Comparison of ENCODE assay signal across 20 mouse cellular contexts in the genomic region with DNA sequence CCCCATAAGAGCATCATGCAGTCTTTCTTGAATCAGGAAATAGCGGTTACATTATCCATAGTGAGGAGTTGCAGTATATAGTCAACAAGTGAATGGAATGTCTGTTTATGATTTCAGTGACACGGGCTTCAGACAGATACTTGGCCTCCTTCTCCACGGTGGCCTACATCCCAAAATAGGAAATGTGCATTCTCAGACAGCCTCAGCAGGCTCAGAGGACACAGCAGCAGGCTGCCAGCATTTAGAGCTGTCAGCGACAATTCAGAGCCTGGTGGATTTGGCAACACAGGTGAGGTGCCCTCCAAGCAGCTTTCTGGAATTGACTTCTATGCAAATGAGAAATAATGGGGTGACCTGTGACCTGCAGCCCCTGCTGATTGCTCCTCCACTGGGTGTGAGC.
DNase-seq lines count a peak whose midpoint lies in the region; ATAC-seq lines count a peak whose summit lies in the region.
"Had no signal": no experiment of that assay in that cellular context is flagged by ENCODE, and none has a peak within 500 bp of the region (broad histone marks: within the 10 kb centered on the region; RNA-seq: fewer than 3 reads in every experiment).

No protein-coding gene starts in this region.

- H3K4me2 ChIP-seq in heart, embryonic 13.5 days, result 0 out of 2 replicates have a peak overlapping the region, but pooled peaks have one; percentile 16
- no peak overlapping the region for H3K4me2 ChIP-seq in lung, embryonic 15.5 days
- peak overlapping the region; percentile 26; the same call in 1 of the 2 replicates for H3K4me2 ChIP-seq in heart, embryonic 16.5 days (ENCODE audit: low read depth, low read length)
- H3K4me2 ChIP-seq: limb, embryonic 15.5 days; liver, embryonic 15.5 days; midbrain, embryonic 11.5 days had no signal

- no peaks in the 10 kb centered on the region for H3K9me3 ChIP-seq in heart, embryonic 13.5 days
- no peaks in the 10 kb centered on the region for H3K9me3 ChIP-seq in lung, embryonic 15.5 days
- H3K9me3 ChIP-seq in heart, embryonic 16.5 days (replicated peaks; ENCODE audit: control insufficient read depth, low read length), result no peaks in the 10 kb centered on the region; the same call in 1 of the 2 replicates
- H3K9me3 ChIP-seq: forebrain, embryonic 10.5 days; limb, embryonic 15.5 days; liver, embryonic 15.5 days had no signal

- H3K9ac ChIP-seq in heart, embryonic 13.5 days, result no peak overlapping the region
- H3K9ac ChIP-seq in lung, embryonic 15.5 days, result no peak overlapping the region
- peak overlapping the region; percentile 15; the same call in 1 of the 2 replicates for H3K9ac ChIP-seq in heart, embryonic 16.5 days (ENCODE audit: low read length)
- H3K9ac ChIP-seq: limb, embryonic 15.5 days; liver, embryonic 15.5 days had no signal

- no peak for ATAC-seq in heart, embryonic 13.5 days (ENCODE audit: extremely low read depth, insufficient number of reproducible peaks, low FRiP score, low TSS enrichment)
- ATAC-seq in lung, embryonic 15.5 days (ENCODE audit: borderline replicate concordance, extremely low read depth, low FRiP score, low TSS enrichment), result peak; percentile 28; the same call in 1 of the 2 replicates
- ATAC-seq in heart, embryonic 16.5 days (replicated peaks; ENCODE audit: extremely low read depth, insufficient read depth, low FRiP score), result peak; percentile 87

- H3K4me3 ChIP-seq in heart, embryonic 13.5 days, result no peak overlapping the region
- no peak overlapping the region for H3K4me3 ChIP-seq in lung, embryonic 15.5 days
- no peak overlapping the region for H3K4me3 ChIP-seq in heart, embryonic 16.5 days (ENCODE audit: low read length)
- H3K4me3 ChIP-seq: forebrain, embryonic 10.5 days; limb, embryonic 15.5 days; liver, embryonic 15.5 days had no signal

- peaks cover 47% of the 10 kb centered on the region for H3K36me3 ChIP-seq in heart, embryonic 13.5 days
- H3K36me3 ChIP-seq in lung, embryonic 15.5 days, result peaks cover 20% of the 10 kb centered on the region
- 0 out of 2 replicates have a peak, but pooled peaks cover 2% of the 10 kb centered on the region for H3K36me3 ChIP-seq in heart, embryonic 16.5 days (ENCODE audit: control insufficient read depth, insufficient read depth)
- H3K36me3 ChIP-seq: liver, embryonic 15.5 days had no signal

- peaks cover 15% of the 10 kb centered on the region for H3K4me1 ChIP-seq in heart, embryonic 13.5 days
- H3K4me1 ChIP-seq in lung, embryonic 15.5 days, result peaks cover 4% of the 10 kb centered on the region; the same call in 1 of the 2 replicates
- H3K4me1 ChIP-seq in heart, embryonic 16.5 days (ENCODE audit: control insufficient read depth, insufficient read depth, low read length), result peaks cover 13% of the 10 kb centered on the region
- H3K4me1 ChIP-seq: limb, embryonic 15.5 days; liver, embryonic 15.5 days had no signal

- H3K27me3 ChIP-seq in heart, embryonic 13.5 days (replicated peaks), result no peaks in the 10 kb centered on the region
- H3K27me3 ChIP-seq in lung, embryonic 15.5 days, result no peaks in the 10 kb centered on the region
- H3K27me3 ChIP-seq in heart, embryonic 16.5 days (ENCODE audit: control insufficient read depth, insufficient read depth, low read length), result no peaks in the 10 kb centered on the region
- H3K27me3 ChIP-seq: CH12.LX; limb, embryonic 15.5 days; liver, embryonic 15.5 days had no signal

- WGBS in heart, embryonic 13.5 days, result 20% methylated on average over 4 of the region's 4 CpGs
- 40% methylated on average over 4 of the region's 4 CpGs for WGBS in lung, embryonic 15.5 days
- WGBS in heart, embryonic 16.5 days, result 26% methylated on average over 4 of the region's 4 CpGs

- peak overlapping the region; percentile 58 for H3K27ac ChIP-seq in heart, embryonic 13.5 days (replicated peaks)
- H3K27ac ChIP-seq in lung, embryonic 15.5 days, result no peak overlapping the region
- H3K27ac ChIP-seq in heart, embryonic 16.5 days (ENCODE audit: low read length), result peak overlapping the region; percentile 77
- H3K27ac ChIP-seq: forebrain, embryonic 10.5 days; kidney, postnatal 0 days; limb, embryonic 15.5 days; liver, embryonic 15.5 days had no signal

- DNase-seq in cerebellum, postnatal 14 days, result peak; percentile 24 to 37
- DNase-seq in cerebellum, adult 8-10 months, result no peak
- DNase-seq in heart, adult 8-10 months (ENCODE audit: low spot score), result no peak
- DNase-seq in lung, adult 18-20 months, result no peak
- DNase-seq in spleen, postnatal 10 days (ENCODE audit: low spot score in 2 of 2), result no peak
- DNase-seq: adrenal gland, postnatal 14 days; cerebellum, adult 11-12 months; gastrocnemius, postnatal 14 days; kidney, adult 11 months; layer of hippocampus, postnatal 36 days; thymus, postnatal 25 days had no signal

Comparison
In these comparisons a context has a peak if more than half of its experiments do, and no peak if none do; other contexts are left out.
1. DNase-seq: peak in cerebellum, postnatal 14 days (2 of 2); none in cerebellum, adult 8-10 months (single experiment), heart, adult 8-10 months (single experiment), lung, adult 18-20 months (0 of 2) and spleen, postnatal 10 days (0 of 2).